Mouse (Mus musculus) kidney, adult 2 months (tissue): ENCODE data around the gene Dhh.

ENCODE experiments used
- CTCF ChIP-seq: fragments of 200-500 bp; conservative IDR thresholded peaks from 2 replicates; pipeline ENCODE4 v1.5.1; 2011; ENCODE audit warnings: low read depth, mild to moderate bottlenecking, control low read depth, low read length, moderate library complexity, mixed read lengths; ENCODE audit not compliant: insufficient read depth, insufficient read length
- POLR2A ChIP-seq: fragments of 200-500 bp; IDR thresholded peaks from one replicate; pipeline ENCODE4 v1.6.1; 2011; ENCODE audit warnings: low read depth, low read length, control low read depth

DNA sequence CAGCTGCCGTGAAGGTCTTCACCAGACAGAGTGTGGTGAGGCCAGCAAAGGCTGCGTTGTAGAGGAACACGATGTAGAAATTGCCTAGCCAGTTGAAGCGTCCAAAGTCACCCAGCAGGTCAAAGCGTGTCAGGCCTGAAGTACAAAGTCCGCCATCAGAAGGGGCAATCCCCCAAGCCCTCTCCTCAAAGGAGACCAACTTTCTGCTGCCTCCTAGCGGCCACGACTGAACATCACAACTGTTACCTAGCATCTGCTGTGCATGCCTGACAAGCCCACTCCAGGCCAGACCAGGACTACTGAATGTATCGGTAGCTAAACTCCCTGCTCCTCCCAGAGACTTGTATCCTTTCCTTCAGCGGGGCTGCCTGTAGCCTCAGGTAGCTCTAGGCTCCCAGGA is 6.4 kb upstream of the Dhh start:
- TF ChIP-seq CTCF (peak; percentile 70), POLR2A (no peak)
